Mouse (Mus musculus) midbrain, embryonic 11.5 days (tissue): Measurements from ENCODE around the gene Fam169a. TPM values are rescaled to one million over a fixed set of nuclear protein-coding genes. Genes with fewer than 3 reads are reported as not detected.
"Not testable (repeated sequence)": the region's sequence is repeated elsewhere in the genome, so short reads cannot be mapped to it uniquely, and the experiment has no call there.

Experiments used
- ATAC-seq: fragments of 200-750 bp; cut with Nextera tagmentation; 2 replicates; pipeline ENCODE4 v1.8.0; 2017; ENCODE audit warnings: moderate TSS enrichment, moderate library complexity; ENCODE audit not compliant: low FRiP score
- DNase-seq: peaks from one replicate; pipeline ENCODE4 v3.0.0; 2015; ENCODE audit warnings: low spot score; ENCODE audit errors: missing footprints
- H3K27ac ChIP-seq: fragments of 300-500 bp; sonication (generic); 2 replicates; pipeline ENCODE4 v1.5.1; 2014; ENCODE audit warnings: low read depth, low read length
- H3K27me3 ChIP-seq: fragments of 300-500 bp; sonication (generic); 2 replicates; pipeline ENCODE4 v1.6.1; 2014; ENCODE audit warnings: mild to moderate bottlenecking, low read length, moderate library complexity, mixed read lengths; ENCODE audit not compliant: control insufficient read depth, insufficient read depth
- H3K36me3 ChIP-seq: fragments of 300-500 bp; sonication (generic); 2 replicates; pipeline ENCODE4 v1.6.1; 2014; ENCODE audit warnings: mild to moderate bottlenecking, low read length, moderate library complexity, mixed read lengths; ENCODE audit not compliant: control insufficient read depth, insufficient read depth
- H3K4me1 ChIP-seq: fragments of 300-500 bp; sonication (generic); 2 replicates; pipeline ENCODE4 v1.6.1; 2014; ENCODE audit warnings: low read length; ENCODE audit not compliant: control insufficient read depth, insufficient read depth
- H3K4me2 ChIP-seq: fragments of 300-500 bp; sonication (generic); 2 replicates; pipeline ENCODE4 v1.6.1; 2014; ENCODE audit warnings: mild to moderate bottlenecking, moderate library complexity
- H3K4me3 ChIP-seq: fragments of 300-500 bp; sonication (generic); 2 replicates; pipeline ENCODE4 v1.5.1; 2014; ENCODE audit warnings: low read depth, low read length
- H3K9ac ChIP-seq: fragments of 300-500 bp; sonication (generic); 2 replicates; pipeline ENCODE4 v1.6.1; 2014; ENCODE audit warnings: low read length
- H3K9me3 ChIP-seq: fragments of 300-500 bp; sonication (generic); 2 replicates; pipeline ENCODE4 v1.6.1; 2016; ENCODE audit warnings: low read length; ENCODE audit not compliant: control insufficient read depth
- WGBS: fragments of 180-500 bp; shearing (Covaris S2); extraction: QIAGEN DNeasy Blood & Tissue Kit; methylation state at CpG from one replicate; pipeline ENCODE4 v1.1.7; 2014; 5-methylcytosine and 5-hydroxymethylcytosine counted together
- polyA plus RNA-seq: library from polyadenylated mRNA; unstranded; fragments of >200 nt; fragmentation: Nextera tagmentation; extraction: Ambion mirVana; gene quantifications from 2 replicates; pipeline ENCODE4 v1.2.1, GENCODE M21; 2014

Gene Fam169a
- polyA plus RNA-seq, 1 experiment from 2014 or later, result 13.9 TPM

- DNase-seq (no peak), ATAC-seq (no peak)
- H3K9me3 ChIP-seq, result no peaks in the 10 kb centered on the region
- no peak overlapping the region for H3K4me3 ChIP-seq
- no peaks in the 10 kb centered on the region for H3K27me3 ChIP-seq
- H3K9ac ChIP-seq, result no peak overlapping the region
- no peak overlapping the region for H3K4me2 ChIP-seq
- no peak overlapping the region for H3K27ac ChIP-seq
- 69% methylated on average over 3 of the region's 3 CpGs for WGBS
- H3K4me1 ChIP-seq, result no peaks in the 10 kb centered on the region; the same call in 1 of the 2 replicates
- no peaks in the 10 kb centered on the region for H3K36me3 ChIP-seq
Observed at GRCm38 (mm10) chr13:97088183-97088582, 21.1 kb downstream of the Fam169a start.

GRCm38 (mm10) chr13:97095726-97096125, 28.6 kb downstream of the Fam169a start:
- no peaks in the 10 kb centered on the region for H3K4me1 ChIP-seq
- 90% methylated on average over 4 of the region's 4 CpGs for WGBS

GRCm38 (mm10) chr13:97099187-97099852, 32.2 kb downstream of the Fam169a start, which contains the start of gene Gm6169:
Gm6169 (minus strand) TSS chr13:97099237.
- H3K27ac ChIP-seq, result no peak within 1 kb of the TSS
- ATAC-seq, result peak; percentile 19; the same call in 1 of the 2 replicates
- H3K4me2 ChIP-seq, result no peak within 1 kb of the TSS
- peak; percentile 91 for DNase-seq
- WGBS, result 84% methylated on average over 22 of the region's 22 CpGs
- no peaks in the 10 kb centered on the region for H3K4me1 ChIP-seq
- no peaks in the 10 kb centered on the region for H3K36me3 ChIP-seq
- no peak within 1 kb of the TSS for H3K9ac ChIP-seq
- no peaks in the 10 kb centered on the region for H3K9me3 ChIP-seq
- no peak within 1 kb of the TSS for H3K4me3 ChIP-seq
- no peaks in the 10 kb centered on the region for H3K27me3 ChIP-seq

More at GRCm38 (mm10) chr13:97095726-97096125, 28.6 kb downstream of the Fam169a start:
- no peak overlapping the region for H3K4me3 ChIP-seq
- H3K9ac ChIP-seq, result no peak overlapping the region
- no peak overlapping the region for H3K4me2 ChIP-seq
- no peak for ATAC-seq
- H3K9me3 ChIP-seq, result no peaks in the 10 kb centered on the region
- H3K27ac ChIP-seq, result no peak overlapping the region
- H3K27me3 ChIP-seq, result no peaks in the 10 kb centered on the region
- H3K36me3 ChIP-seq, result no peaks in the 10 kb centered on the region
- no peak for DNase-seq

GRCm38 (mm10) chr13:97104996-97105395, 37.9 kb downstream of the Fam169a start:
- ATAC-seq (no peak), DNase-seq (no peak)
- Histone ChIP-seq H3K4me1 (no peaks in the 10 kb centered on the region), H3K9ac (no peak overlapping the region), H3K9me3 (no peaks in the 10 kb centered on the region), H3K27ac (no peak overlapping the region), H3K4me2 (no peak overlapping the region), H3K36me3 (no peaks in the 10 kb centered on the region), H3K27me3 (no peaks in the 10 kb centered on the region), H3K4me3 (no peak overlapping the region)
- 71% methylated on average over 7 of the region's 7 CpGs for WGBS

- H3K4me2 ChIP-seq, DNase-seq, H3K9ac ChIP-seq, H3K27me3 ChIP-seq, H3K4me1 ChIP-seq, H3K9me3 ChIP-seq, H3K4me3 ChIP-seq, ATAC-seq, H3K36me3 ChIP-seq, H3K27ac ChIP-seq: not testable (repeated sequence)
- 93% methylated on average over 4 of the region's 4 CpGs for WGBS
Observed at GRCm38 (mm10) chr13:97107721-97108120, 40.6 kb downstream of the Fam169a start.

- no peak for DNase-seq
- WGBS, result 83% methylated on average over 4 of the region's 4 CpGs
- no peaks in the 10 kb centered on the region for H3K9me3 ChIP-seq
- H3K4me2 ChIP-seq, result no peak overlapping the region
- no peaks in the 10 kb centered on the region for H3K36me3 ChIP-seq
- H3K27ac ChIP-seq, result no peak overlapping the region
- H3K4me3 ChIP-seq, result no peak overlapping the region
- no peak overlapping the region for H3K9ac ChIP-seq
- no peak for ATAC-seq
- H3K4me1 ChIP-seq, result no peaks in the 10 kb centered on the region
- no peaks in the 10 kb centered on the region for H3K27me3 ChIP-seq
Observed at GRCm38 (mm10) chr13:97109046-97109445, 42.0 kb downstream of the Fam169a start.

GRCm38 (mm10) chr13:97121341-97121740, 54.3 kb downstream of the Fam169a start:
- no peak overlapping the region for H3K4me2 ChIP-seq
- WGBS, result 86% methylated on average over 3 of the region's 3 CpGs
- H3K36me3 ChIP-seq, result no peaks in the 10 kb centered on the region
- H3K27ac ChIP-seq, result no peak overlapping the region
- H3K4me3 ChIP-seq, result no peak overlapping the region
- DNase-seq (no peak), ATAC-seq (no peak)
- no peak overlapping the region for H3K9ac ChIP-seq
- H3K27me3 ChIP-seq, result no peaks in the 10 kb centered on the region
- no peaks in the 10 kb centered on the region for H3K9me3 ChIP-seq
- no peaks in the 10 kb centered on the region for H3K4me1 ChIP-seq

- ATAC-seq, H3K4me2 ChIP-seq, H3K27me3 ChIP-seq, DNase-seq, H3K4me1 ChIP-seq, H3K27ac ChIP-seq, H3K9ac ChIP-seq, H3K9me3 ChIP-seq, H3K36me3 ChIP-seq, H3K4me3 ChIP-seq: not testable (repeated sequence)
- 95% methylated on average over 2 of the region's 4 CpGs for WGBS
Observed at GRCm38 (mm10) chr13:97129654-97130053, 62.6 kb downstream of the Fam169a start.

- H3K9me3 ChIP-seq, H3K36me3 ChIP-seq, H3K4me2 ChIP-seq, ATAC-seq, H3K27ac ChIP-seq, H3K27me3 ChIP-seq, H3K4me3 ChIP-seq, H3K4me1 ChIP-seq, DNase-seq, H3K9ac ChIP-seq: not testable (repeated sequence)
- no CpG with 5 or more reads among the region's 2 CpGs for WGBS
Observed at GRCm38 (mm10) chr13:97130413-97130812, 63.3 kb downstream of the Fam169a start.
